Mouse (Mus musculus) activated CD4-positive, CD25-positive, alpha-beta regulatory T cell, adult 4 months (primary cell): ENCODE measurements around the gene Sav1. TPM values are rescaled to one million over a fixed set of nuclear protein-coding genes. Genes with fewer than 3 reads are reported as not detected.

Experiments
- ATAC-seq: one replicate; pipeline ENCODE4 v1.8.0; 2017
- polyA plus RNA-seq, 2 experiments: library from polyadenylated mRNA; unstranded; fragments of 100-300 nt; shearing (Covaris generic); gene quantifications; one replicate each; pipeline ENCODE4 v1.2.1; 2017

Gene Sav1
- 1 to 10 TPM; 3.0 to 3.7 TPM for polyA plus RNA-seq

DNA sequence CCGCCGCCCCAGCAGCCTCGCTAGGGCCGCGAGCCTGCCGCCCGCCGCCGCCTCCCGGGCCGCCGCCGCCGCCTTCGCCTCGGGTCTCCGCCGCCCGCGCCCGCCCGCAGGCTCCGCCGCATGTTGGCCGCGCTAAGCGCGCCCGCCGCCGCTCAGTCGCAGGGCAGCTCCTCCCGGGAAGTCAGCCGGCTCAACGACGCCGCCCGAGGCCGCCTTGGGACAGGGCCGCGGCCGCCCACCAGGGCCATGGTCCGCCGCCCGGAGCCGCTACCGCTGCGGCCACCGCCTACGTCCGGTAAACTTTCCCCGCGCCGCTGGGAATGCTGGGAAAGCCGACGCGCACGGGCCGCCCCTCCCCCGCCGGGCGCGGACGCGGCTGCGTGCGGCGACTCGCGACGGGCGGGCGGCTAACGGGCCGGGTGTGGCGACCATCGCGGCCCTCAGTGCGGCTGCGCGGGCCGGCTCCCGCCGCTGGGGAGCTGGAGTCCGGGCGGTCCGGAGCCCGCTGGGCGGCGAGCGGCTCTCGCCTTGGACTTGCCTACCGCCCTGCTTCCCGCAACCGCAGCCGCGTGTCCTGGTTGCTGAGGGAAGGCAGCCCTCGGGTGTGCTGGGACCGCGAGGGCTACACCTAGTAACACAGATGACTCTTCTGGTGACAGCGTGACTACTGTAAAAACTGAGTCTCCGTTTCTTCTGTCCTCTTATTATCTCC, at the start of gene Sav1:
Sav1 (minus strand) TSS at position 217 of the 712 bp plus-strand sequence.
- peak; percentile 62 for ATAC-seq

DNA sequence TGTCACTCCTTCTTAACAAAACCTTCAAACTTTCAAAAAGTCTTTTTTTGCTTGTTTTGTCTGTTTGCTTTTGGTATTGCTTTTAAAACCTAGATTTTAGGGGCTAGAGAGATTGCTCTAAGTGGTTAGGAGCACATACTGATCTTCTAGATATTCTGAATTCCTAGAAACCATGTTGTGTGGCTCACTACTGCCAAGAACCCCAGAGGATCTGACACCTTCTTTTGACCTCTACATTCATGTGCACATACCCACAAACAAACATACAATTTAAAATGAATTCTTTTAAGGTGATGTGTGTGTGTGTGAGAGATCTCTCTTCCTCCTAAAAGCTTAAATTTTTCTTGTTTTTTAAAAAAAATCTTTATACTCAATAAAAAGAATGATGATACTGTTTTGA, 39.4 kb upstream of the Sav1 start:
- ATAC-seq: no peak

DNA sequence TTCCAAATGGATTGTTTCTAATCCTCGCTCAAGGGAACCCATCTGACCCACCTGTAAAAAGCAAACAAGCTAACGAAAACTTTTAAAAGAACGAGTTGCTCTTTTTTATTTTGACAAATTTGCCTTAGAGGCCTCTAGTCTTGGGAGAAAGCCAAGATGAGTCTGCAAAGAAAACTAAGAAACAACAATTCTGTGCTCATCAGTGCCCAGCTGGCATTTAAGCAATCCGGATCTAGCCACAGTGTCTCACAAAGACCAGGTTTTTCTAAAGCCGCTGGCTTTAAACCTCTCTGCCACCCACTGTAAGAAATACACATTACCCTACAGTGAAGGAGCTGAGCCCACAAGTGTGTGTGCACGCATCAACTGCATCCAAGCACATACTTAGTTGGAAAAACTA, 38.6 kb upstream of the Sav1 start:
- ATAC-seq: no peak

DNA sequence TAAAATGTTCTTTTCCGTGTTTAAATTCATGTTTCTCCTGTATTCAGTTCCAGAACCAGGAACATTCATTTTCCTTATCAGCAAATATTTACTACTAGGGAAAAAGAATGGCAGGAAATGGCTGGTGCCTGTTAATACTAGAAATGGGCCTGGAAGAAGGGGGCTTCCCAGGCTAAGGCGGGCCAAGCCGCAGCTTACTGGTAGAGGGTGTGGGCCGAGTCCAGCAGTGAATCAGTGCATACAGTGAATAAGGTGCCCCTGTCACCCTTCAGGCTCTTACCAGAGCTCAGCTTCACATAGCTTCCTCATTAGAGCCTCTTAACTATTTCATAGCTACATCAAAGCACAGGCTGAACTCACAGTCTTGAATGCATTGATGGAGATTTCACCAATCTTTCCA, 36.8 kb upstream of the Sav1 start:
- no peak for ATAC-seq

DNA sequence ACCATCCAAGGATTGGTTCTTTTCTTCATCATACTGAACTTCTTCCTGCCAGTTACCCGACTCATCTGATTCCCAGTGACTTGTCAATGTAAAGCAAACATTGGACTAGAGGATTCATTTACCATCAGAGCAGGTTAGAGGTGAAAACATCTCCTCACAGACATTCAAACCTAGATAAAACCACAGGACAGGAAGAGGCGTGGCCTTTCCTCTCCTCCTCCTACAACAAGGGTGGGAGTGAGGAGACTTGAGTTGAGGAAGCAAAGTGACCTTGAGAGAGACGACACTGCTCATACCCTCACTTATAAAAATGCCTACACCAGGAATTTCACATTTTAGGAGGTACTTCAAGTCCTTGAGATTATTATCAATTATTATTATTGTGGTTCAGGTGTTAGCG, 31.4 kb upstream of the Sav1 start:
- peak; percentile 91 for ATAC-seq

DNA sequence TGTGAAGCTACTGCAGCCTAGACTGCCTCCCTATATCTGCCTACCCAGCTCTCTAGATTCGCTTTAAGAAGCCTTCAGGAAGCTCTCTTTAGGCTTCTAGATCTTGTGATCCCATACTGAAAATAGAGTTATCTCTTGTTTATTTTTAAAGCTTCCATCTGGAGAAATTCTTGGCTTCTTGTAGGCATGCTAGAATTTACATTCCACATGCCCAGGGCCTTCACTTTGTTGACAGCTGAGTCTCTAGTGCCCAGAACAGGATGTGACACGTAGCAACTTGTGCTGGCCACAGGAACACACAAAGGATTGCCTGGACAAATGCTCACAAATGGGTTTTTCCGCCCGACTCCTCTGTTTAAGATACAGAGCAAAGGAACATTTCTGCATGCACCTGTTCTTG, 29.1 kb upstream of the Sav1 start:
- ATAC-seq: no peak

DNA sequence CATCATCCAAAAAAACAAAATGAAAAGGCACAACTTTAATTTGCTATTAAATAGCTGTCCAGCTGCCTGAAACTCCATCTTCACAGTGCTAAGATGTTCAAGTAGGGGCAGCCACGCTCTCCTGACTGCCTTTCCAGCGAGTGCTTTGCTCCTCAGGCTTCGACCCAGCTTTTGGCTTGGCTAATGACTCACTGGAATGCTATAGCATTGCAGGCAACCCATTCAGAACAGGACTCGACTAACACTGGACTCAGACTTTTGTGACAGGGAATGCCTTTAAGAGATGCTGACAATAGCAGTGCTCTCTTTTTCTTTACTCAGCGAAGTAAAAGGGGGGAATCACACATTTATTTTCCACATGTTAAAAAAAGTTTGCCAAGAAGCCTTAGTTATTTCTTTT, 24.9 kb upstream of the Sav1 start:
- no peak for ATAC-seq

DNA sequence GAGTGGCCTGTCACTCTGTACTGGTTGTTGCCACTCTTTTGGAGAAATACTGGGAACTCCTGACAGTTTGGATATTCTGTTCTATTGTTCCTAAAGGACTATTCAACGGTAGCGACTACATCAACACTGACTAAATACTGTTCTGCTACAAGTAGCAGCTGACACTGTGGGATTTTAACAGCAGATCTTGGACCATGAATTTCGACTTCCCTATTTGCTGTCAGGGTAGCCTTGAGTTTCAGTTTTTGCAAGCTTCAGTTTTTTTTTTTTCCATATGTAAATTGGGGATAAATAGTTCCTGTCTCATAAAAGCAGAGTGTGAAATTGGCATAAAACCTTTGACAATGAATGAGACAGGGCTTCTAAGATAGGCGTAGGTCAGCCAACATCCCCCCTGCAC, 23.6 kb upstream of the Sav1 start:
- ATAC-seq: no peak

DNA sequence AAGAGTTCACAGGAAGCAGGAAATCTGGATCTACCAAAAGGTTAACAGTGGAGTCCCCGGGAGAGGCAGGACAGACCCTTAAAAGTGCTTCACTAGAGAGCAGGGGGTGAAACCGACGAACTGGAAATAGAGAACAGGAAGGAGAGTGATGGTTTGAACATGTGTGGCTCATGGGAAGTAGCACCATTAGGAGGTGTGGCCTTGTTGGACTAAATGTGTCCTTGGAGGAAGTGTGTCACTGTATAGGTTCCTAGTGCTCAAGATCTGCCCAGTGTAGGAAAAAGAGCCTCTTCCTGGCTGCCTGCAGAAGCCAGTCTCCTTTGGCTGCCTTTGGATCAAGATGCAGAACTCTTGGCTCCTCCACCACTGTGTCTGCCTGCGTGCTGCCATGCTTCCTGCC, 18.3 kb upstream of the Sav1 start:
- no peak for ATAC-seq

DNA sequence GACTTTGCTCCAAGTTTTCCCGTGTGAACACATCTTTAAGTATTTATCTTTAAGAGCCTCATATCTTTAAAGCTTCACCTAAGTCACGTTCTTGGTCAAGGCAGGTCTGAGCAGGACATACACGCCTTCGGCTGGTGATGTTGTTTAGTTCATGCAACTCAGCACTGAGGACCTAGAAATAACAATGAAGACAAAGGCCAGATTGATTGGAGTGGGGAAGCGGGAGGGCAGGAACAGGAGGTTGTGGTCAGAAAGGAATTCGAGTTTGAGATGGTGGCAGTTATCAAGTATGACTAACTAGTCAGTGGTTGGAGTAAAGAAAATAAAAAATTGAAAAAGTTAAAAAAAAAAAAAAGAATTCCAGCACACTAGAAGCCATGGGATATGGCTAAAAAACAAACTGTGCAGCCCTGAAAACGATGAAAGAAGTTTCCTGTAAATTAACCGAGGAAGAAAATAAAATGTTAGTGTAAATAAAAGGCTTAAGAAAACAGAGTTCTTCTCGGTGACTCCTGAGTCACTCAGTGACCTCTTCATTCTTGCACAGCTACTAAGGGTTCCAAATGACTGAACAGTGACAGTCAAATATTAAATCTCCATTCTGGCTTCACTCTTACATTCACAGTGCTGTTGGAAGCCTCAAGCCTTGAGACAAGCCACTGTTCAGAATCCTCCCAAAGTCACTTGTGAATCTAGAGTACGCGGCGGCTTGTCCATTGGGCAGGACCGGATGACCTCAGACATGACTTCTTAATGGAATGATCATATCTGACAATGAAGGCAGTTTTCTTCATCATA, 11.6 kb upstream of the Sav1 start:
- ATAC-seq: no peak

DNA sequence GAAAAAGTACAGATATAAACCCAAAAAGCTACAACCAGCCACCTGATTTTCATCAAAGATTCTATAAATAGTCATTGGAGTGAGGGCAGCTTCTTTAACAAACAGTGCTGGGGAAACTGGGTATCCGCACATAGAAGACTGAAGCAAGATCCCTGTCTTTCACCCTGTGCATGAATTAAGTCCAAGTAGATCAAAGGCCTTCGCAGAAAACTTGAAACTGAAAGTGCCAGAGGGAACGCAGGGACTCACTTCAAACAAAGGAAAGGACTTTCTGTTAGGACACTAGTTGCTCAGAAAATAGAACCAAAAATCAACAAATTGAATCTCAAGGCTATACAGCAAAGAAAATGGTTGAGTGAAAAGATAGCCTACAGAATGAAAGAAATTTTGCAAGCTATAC, 8.6 kb upstream of the Sav1 start:
- ATAC-seq: no peak

DNA sequence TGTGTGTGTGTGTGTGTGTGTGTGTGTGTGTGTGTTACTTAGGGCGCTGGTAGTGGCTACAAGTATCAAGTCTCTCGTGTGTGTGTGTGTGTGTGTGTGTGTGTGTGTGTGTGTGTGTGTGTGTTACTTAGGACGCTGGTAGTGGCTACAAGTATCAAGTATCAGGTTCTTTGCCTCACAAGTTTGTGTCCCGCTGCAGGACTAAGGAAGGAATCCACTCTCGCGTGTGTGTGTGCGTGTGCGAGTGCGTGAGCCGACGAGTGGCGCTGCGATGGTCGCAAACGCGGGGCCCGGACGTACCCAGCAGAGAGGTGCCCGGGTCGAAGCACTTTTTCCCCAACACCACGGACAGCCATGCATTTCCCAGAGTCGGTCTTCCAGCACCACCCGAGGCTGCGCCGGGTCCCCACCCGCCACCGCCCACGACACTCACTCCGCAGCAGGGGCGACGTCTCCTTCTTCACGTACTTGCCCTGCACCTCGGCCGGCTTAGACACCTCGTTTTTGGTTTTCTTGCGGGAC, 500 bp downstream of the Sav1 start:
- ATAC-seq: peak; percentile 33

DNA sequence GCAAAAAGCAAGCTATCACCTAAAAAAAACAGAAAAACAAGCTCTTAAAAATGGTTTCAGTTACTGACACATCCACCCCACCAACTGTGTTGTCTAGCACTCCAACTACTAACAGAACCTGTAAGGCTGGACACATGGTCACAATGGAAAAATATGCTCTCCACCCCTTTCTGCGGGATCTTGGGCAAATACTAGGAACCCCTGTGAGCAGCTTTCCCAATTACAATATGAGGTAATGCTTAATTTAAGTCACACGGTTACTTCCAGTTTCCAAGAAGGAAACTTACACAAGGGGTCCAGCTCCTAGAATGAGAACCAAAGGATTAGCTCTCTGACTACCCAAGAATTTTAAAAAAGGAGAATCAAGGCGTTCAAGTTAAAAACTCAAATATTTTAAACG, 1.3 kb downstream of the Sav1 start:
- no peak for ATAC-seq

DNA sequence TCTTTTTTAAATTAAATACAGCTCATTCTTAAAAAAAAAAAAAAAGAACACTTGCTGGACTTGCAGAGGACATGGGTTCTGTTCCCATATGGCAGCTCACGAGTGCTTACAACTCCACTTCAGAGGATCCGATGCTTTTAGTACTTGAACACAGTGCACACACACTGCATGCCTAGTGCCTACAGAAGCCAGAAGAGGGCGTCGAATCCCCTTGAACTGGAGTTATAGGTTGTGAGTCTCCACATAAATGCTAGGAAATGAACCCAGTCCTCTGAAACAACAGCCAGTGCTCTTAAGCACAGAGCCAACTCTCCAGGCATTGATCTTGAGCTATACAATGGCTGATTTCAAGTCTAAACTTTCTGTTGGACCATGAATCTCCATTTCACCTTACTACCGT, 3.9 kb downstream of the Sav1 start:
- ATAC-seq: no peak

DNA sequence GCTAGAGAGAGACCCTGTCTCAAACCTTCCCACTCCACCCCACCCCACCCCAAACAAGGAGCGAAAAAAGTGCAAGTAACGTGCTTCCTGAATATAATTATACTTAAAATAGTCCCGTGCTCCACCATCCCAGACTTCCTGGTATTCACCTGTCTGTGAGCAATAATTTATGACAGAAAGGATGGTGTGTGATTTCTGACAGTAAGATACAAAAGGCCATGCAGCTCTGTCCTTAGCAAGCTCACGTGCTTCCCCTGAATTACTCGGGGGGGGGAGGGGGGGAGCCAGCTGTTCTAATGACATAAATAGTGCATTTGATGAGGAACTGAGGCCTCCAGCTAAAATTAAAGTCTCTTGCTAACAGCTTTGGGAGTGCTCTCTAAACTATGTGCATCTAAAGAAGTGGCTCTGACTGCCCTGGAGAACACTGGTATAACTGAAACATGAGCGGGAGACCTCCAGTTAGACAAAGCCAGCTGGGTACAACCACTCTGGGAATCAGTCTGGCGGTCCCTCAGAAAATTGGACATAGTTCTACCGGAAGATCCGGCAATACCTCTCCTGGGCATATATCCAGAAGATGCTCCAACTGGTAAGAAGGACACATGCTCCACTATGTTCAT, 9.3 kb downstream of the Sav1 start:
- no peak for ATAC-seq

DNA sequence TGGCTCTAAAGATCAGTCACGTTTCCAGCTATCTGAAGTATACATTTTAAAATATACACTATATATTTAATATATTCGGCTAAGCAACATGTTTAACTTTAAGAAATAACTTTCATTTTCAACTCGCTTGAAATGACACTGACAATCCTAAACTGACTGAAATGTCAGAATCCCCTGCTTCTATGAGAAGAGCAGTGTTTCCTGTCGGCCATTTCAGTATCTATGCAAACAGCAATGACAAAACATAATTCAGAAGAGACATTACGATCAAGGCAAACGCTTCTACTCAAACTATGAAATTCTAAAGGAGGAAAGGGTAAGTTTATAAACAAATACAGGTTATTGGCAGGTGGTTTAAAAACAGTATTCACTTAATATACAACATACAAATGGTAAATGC, 10.1 kb downstream of the Sav1 start:
- peak; percentile 79 for ATAC-seq

DNA sequence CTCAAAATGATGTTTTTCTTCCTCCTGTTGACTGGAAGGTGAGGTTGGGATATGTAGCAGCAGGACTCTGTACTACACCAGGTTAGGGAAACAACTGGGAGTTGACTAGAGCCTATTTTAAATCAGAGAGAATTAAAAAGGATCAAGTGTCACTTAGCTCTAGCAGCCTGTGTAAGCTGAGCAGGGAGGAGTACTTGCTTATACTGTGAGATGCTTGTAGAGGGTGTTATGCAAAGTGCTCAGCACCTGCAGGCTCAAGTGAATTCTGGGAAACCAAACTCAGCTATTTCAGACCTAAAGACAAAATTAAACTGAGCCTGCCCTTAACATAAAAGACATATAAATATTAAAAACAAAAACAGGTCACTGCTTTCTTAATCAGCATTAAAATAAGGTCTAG, 13.1 kb downstream of the Sav1 start:
- no peak for ATAC-seq

DNA sequence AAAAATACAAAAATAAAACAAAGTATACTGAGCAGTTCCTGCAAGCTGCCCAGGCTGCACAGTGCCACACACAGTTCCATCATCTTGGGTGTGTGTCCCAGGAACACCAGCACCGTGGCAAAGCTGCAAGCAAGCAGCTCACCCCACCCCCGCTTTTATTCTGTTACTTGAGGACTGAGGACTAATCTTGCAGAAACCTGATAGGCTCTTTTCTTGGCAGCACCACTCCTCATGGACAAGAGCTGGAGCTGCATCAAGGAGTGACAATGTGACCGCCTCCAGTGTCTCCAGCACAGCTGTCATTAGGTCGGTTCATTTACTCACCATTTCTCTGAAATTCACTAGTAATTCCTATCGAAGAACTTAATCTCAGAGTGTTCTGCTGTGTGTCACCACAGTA, 18.6 kb downstream of the Sav1 start:
- no peak for ATAC-seq

DNA sequence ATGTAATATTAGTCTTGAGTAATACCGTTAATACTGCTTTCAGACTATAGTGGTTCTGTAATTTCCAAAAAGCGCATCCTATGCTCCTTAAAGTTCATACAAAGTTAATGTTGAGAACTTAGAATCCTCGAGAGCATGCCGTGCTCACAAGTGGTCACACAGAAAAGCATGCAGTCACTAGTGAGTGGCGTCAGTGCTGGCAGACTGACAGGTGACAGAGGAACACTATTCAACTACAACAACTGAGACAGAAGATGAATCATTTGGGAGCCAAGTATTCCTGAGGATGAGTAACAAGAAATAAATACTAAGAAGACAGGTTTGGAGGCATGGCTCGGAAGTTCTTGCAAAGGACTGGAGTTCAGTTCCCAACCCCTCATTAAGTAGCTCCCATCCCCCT, 19.7 kb downstream of the Sav1 start:
- no peak for ATAC-seq

DNA sequence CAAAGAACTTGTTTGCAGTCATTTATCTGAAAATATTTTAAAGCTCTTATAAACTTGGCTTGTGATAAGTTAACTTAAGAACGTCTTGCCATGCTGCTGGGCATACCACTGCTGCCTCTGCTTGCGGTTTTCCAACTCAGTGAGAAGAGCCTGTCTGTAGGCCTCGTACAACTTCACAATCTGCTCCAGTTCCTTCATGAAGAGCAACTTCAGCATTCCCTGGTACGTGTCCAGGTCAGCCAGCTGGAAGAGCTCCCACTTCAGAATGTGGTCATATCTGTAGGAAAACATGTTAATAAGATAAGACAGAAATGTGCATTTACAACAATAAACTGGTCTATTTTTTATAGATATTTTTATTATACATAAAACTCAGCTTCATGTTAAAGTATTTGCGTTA, 20.7 kb downstream of the Sav1 start:
- no peak for ATAC-seq

DNA sequence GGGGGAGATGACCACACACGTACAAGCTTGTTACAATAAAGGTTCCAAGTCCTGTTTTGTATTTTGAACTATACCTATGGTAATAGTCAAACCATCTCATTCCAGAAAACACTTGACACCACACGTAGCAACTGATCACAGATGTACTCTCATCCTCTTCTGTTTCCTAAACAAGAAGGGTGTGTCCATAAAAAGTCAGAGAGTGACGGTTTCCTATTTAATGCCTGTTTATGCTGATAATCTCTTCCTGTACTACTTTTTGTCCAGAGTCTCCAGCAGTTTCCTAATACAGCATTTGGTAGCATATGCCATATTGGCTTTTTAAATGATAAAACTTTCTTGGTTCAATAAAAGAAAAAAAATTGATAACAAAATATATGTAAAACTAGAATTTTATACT, 21.2 kb downstream of the Sav1 start:
- no peak for ATAC-seq

DNA sequence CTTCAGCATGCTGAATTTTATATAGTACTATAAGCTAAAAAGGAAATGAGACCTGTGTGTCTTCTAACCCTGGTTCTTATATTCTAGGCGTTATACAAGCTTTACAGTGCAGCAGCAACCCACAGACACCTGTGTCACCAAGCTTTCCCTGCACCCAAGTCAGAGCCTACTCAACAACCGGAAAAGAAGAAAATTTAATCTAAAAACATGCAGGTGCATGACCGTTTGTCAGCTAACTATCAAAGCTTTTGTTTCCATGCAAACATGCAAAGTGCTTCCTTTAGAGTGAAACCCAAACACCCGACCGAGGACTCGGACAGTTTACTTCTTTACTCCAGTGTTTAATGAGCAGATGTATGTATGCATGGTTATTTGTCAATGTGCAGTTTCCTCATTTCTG, 23.7 kb downstream of the Sav1 start:
- no peak for ATAC-seq

DNA sequence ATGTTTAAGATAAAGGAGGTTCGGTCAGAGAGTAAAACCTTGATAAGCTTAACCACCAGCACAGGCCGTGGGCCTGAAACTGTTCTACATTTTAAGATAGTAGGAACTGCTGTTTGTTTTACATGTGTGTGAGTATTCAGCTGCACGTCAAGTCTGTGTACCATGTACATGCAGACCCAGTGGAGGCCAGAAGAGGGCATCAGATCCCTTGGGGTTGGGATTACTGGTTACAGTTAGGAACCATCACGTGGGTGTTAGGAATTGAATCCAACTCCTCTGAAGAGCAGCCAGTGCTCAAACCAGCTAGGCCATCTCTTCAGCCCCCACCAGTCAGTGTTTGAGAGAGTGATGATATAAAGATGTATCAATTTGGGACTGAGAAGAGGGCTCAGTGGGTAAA, 24.3 kb downstream of the Sav1 start:
- ATAC-seq: peak; percentile 63

DNA sequence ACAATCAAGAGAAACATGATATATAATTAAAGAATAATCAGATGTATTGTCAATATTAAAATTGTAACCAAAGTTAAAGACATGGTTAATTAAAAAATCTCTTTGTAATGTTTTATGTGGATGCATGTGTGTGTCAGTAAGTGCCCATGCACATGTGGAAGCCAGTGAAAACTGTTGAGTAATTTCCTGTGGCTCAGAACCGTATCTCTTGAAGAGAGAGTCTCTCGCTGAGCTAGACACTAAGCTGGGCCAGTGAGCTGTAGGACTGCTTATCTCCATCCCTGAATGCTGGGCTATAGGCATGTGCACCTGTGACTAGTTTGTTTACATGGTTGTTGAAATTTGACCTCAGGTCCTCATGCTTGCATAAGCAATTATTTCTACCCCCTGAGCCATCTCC, 29.4 kb downstream of the Sav1 start:
- ATAC-seq: no peak
